Mouse (Mus musculus) liver, adult 2 months (tissue): ENCODE results near the gene Gm128.

ENCODE experiments used
- CTCF ChIP-seq: fragments of 200-500 bp; IDR thresholded peaks from 2 replicates; pipeline ENCODE4 v1.5.1; 2011; ENCODE audit warnings: low read depth, low read length, control low read depth
- POLR2A ChIP-seq: fragments of 200-500 bp; IDR thresholded peaks from 2 replicates; pipeline ENCODE4 v1.6.1; 2011; ENCODE audit warnings: low read length, control low read depth; ENCODE audit not compliant: insufficient read depth; ENCODE audit errors: extremely low read depth

GRCm38 (mm10) chr3:95223041-95223440 lies 18.4 kb downstream of the Gm128 start:
- TF ChIP-seq CTCF (no peak), POLR2A (no peak)
